Mouse (Mus musculus) layer of hippocampus, adult 8-10 months (tissue): ENCODE measurements around the gene Nek1. TPM values are rescaled to one million over a fixed set of nuclear protein-coding genes. Genes with fewer than 3 reads are reported as not detected.

ENCODE experiments used
- DNase-seq, 2 experiments: peaks; one replicate each; pipeline ENCODE4 v3.0.0; 2022; ENCODE audit warnings: low spot score in 2 of 2
- total RNA-seq, 4 experiments: library from RNA; stranded (reverse); gene quantifications; 2 replicates each; pipeline ENCODE4 v1.2.4; 2022

Nek1 gene
- total RNA-seq, result 10 to 100 TPM; 27.4 to 33.9 (median 32.3) TPM

DNA sequence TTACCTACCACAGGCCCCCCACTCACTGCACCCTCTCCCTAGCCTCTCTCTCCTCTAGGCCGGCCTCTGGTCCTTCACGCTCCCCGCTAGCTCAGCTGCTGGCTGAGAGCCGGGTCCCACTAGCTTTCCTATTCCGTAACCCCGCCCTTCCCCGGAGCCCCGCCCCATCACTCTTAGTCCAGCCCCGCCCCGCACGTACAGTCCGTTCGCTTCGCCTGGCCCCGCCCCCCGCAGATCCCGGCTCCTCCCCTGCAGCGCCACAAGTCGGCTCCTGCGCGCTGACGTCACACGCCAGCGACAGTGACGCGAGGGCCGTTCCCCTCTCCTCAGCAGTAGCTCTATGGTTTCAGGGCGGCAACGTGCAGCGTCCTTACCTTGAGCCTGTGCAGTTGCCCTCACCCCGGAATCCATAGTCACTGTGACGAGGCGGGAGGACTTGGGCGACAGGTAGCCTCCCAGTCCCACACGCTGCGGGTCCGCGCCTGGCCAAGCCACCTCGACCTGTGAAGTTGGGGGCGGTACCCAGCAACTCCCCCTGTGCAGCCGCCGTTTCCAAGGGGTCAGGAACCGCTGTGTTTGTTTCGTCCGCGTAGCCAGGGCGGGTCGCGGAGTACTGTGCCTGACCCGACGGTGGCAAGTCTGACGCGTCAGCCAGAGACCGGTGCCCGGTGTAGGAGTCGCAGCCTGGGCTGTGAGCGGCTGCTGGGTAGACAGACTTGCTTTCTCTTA, at the start of gene Nek1:
Gene Nek1 (plus strand): TSS at position 286 of the 729 bp plus-strand sequence.
- peak; percentile 95 to 97 for DNase-seq

GRCm38 (mm10) chr8:60947503-60947902, 45.5 kb upstream of the Nek1 start:
- no peak for DNase-seq

GRCm38 (mm10) chr8:60949859-60950258, 43.1 kb upstream of the Nek1 start:
- no peak for DNase-seq

DNA sequence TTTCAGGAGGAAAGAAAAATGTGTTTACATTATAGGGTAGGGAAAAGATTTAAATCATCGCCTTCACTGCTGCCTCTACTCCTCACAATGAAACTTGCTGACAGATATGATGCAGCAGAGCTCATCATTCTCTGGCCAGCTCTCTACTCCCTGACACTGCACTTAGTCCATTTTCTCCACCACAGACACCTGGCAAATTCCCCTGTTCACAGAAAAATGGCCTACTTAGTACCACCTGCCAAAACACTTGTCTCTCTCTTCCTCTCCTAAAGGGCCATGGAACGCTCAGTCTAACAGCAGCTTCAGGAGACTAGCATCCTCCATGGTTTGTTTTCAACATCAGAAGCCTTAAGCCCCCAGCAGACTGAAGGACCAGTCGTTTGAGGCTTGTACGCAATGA, 41.7 kb upstream of the Nek1 start:
- DNase-seq, result no peak

DNA sequence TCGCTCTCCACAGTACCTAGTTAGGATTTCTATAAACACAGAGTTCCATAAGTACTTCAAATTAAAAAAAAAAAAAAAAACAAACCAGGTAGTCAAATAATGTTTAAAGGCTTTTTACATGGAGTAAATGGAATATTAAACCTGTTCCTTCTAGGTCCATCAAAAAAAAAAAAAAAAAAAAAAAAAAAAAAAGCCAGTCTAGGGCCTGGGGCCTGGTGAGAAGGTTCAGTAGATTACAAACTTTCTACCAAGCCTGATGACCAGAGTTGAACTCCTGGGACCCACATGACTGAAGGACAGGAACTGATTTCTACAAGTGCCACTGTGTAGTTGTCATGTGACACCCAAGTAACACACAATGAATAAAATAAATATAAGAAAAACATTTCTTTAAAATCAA, 41.2 kb upstream of the Nek1 start:
- DNase-seq, result no peak

GRCm38 (mm10) chr8:60952803-60953202, 40.2 kb upstream of the Nek1 start:
- DNase-seq, result no peak

GRCm38 (mm10) chr8:60954281-60955014, 38.5 kb upstream of the Nek1 start:
- peak; percentile 81 to 86 for DNase-seq

DNA sequence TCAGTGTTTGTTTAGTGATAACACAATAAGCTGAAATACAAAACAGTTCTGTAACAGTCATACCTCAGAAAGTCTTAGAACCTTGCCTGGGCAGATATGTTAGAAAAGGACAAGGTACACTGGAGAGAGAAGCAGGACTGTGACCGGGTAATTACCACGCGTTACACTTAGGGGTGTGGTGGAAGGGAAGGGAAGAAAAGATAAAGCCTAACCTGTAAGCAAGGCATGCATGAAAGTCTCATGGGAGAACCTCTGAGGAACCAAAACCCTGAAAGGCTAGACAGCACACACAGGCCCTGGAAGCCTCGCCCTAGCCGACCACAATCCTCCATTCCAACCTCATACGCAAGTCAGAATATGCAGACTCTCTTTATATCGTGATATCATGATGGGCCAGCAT, 36.1 kb upstream of the Nek1 start:
- no peak for DNase-seq

GRCm38 (mm10) chr8:60962763-60963162, 30.2 kb upstream of the Nek1 start:
- DNase-seq, result no peak

GRCm38 (mm10) chr8:60963931-60964330, 29.1 kb upstream of the Nek1 start:
- DNase-seq, result no peak

DNA sequence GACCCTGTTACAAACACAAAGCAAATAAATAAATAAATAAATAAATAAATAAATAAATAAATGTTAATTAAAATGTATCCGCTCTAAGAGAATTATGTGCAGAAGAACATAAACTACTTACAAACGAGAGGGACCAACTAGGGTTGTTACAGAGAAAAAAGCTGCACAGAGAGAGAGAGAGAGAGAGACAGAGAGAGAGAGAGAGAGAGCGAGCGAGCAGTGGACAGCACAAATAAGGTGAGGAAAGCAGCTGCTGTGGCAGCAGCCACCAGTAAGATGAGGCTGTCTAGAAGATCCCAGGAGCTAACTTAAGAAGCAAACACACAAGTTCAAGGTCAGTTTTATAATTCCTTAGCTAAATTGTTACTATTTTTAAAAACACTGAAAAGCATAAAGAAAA, 28.5 kb upstream of the Nek1 start:
- no peak for DNase-seq

GRCm38 (mm10) chr8:60965306-60965705, 27.7 kb upstream of the Nek1 start:
- no peak for DNase-seq

- no peak for DNase-seq
These were observed 27.3 kb upstream of the Nek1 start for GRCm38 (mm10) chr8:60965741-60966140.

GRCm38 (mm10) chr8:60969091-60969490, 23.9 kb upstream of the Nek1 start:
- no peak for DNase-seq

DNA sequence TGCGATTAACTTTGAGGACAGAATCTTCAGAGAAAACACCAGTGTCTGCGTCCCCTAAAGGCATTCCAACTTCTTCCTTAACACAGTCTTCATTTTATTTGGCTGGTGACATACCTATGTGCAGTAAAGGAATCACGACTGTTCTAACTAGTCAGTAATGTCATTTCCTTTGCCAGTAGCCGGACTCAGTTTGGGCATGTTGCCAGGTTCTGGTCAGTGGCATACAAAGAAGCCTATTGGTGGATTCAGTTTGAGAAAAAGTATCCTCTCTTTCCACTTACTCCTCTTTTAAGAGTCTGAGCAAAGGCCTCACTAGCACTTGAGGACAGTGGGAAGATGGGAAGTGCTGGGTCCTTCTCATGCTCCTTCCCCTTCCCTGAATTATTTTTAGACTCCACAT, 21.2 kb upstream of the Nek1 start:
- no peak for DNase-seq

DNA sequence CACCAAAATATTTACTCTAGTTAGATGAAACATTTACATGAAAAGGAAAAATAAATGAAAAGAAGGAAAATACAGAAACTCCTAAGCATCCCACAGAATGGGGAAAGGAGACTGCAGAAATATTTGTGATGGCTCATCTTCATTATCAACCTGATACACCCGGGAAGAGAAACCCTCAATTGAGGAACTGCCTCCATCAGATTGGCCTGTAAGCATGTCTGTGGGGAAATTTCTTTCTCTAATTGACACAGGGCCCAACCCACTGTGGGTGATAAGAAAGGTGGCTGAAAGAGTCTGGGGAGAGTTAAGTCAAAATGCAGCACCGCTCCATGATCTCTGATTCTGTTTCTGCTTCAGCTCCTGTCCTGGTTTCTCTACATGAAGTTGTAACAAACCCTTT, 19.5 kb upstream of the Nek1 start:
- DNase-seq, result no peak

- no peak for DNase-seq
These were observed 18.2 kb upstream of the Nek1 start for GRCm38 (mm10) chr8:60974837-60975236.

GRCm38 (mm10) chr8:60976818-60977217, 16.2 kb upstream of the Nek1 start:
- DNase-seq, result no peak

GRCm38 (mm10) chr8:60978496-60978895, 14.5 kb upstream of the Nek1 start:
- no peak for DNase-seq

DNA sequence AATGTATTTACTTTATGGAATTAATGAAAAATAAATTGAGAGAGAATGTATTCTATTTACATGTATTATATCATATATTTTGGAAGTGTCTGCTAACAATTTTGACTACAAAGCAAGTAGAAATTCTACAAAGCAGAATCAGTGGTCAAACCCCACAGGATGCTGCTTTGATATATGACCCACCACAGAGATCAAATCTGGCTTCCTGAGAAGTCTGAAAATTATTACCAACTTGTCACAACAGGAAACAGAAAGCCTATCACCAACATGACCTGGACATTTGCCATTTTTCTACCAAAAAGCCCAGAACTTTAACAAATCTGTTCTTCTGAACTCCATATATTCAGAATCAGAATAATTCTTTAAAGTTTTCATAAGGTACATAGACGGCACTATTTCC, 11.6 kb upstream of the Nek1 start:
- no peak for DNase-seq

DNA sequence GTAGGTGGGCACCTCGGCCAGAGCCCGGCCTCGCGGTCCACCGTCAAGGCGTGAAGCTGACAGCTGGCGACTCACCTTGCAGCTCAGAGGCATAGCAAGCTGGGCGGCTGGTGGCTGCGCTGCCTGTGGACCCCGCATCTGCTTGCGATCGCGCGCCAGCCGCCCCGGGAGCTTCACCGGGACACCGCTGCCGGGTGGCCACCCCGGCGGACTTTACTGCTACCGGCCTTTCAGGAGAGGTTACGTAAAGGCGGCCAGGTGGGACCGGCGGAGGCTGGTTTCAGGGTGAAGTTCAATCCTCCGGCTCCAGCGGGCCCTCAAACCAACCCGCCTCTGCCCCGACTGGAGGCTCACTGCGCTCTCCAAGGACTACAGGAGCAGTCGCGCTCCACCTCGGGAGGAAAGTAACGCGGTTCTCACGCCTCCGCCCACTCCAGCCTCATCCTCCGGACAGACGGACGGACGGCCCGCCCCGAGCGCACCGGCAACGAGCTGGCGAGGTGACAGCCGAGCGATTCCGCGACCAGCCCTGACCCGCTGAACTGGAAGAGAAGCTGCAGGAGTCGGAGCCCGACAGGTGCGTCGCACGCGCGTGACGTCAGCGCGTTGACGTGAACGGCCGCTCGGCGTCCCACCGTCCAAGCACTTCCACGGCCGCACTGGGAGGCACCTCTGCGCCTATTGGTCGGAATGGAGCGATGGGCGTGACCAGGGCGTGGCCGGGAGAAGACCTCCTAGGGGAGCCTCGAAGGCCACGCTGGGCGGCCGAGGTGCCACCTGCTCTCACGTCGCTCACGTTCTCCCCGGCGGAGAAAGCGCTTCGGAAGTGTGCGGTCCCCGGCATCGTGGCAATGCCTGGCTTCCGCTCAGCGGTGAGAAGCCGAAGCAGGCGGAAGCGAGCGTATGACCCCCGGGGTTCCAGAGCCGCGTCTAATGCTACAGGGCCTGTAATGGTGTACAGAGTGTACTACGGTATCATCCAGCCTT, 10.0 kb upstream of the Nek1 start, which contains the start of gene Clcn3:
Gene Clcn3 (minus strand): TSS at position 600 of the 987 bp plus-strand sequence.
- DNase-seq, result peak; percentile 96

DNA sequence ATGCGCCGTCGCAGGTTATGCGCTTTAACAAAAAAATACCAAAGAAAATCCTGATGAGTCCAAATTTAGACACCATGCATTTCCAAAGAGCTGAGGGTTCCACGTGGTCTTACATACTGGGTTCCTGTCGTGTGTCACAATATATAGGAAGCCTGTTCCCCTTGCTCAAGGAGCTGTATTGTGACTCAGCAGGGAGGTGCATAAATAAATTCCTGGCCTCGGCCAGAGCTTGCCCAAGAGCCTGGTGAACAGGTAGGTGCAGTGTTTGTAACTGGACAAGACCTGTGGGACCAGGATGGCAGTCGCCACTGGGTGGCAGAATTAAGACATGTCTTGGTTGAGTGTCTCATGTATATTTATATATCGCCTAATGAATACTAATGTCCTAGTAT, 9.3 kb upstream of the Nek1 start:
- peak; percentile 45 to 58 for DNase-seq
